Mouse (Mus musculus): Measurements from ENCODE around the gene L3mbtl3.

Gene L3mbtl3

DNA sequence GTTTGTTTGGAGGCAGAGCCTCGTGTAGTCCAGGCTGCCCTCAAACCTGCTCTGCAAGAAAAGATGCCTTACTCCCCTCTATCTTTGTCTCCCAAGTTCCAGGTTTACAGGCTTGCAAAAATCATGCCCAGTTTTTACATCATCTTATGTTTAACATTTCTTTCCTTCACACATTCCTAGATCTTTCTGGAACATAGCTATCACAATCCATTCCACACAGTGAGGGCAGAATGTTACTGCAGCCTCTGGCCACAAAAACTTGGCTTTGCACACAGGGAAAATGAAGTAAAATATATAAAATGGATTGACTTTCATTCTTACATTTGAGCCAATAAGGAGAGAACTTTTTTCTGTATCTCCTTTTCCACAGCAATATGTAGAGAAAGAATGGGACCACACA lies 136.7 kb downstream of the L3mbtl3 start:
- no peak for DNase-seq (ENCODE audit: low spot score in 2 of 2)

DNA sequence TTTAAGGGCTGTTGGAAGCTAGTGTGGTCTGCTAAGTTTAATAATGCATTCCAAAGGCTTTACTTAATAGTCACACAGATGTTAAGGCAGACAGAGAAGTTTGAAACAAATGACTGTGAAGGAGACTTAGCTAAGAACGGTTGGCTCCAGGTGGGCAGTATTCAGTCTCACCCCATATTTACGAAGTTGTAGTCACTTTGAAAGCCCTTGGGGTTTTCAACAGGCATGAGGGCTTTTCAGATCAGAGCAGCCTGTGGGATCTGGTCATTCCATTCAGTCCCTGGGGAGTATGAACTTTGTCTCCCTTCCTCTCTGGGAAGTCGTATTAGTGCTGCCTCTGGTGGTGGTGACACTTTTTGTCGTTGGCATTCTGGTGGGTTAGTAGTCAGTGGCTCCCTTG lies 137.2 kb downstream of the L3mbtl3 start:
- DNase-seq (ENCODE audit: low spot score in 2 of 2), result no peak

DNA sequence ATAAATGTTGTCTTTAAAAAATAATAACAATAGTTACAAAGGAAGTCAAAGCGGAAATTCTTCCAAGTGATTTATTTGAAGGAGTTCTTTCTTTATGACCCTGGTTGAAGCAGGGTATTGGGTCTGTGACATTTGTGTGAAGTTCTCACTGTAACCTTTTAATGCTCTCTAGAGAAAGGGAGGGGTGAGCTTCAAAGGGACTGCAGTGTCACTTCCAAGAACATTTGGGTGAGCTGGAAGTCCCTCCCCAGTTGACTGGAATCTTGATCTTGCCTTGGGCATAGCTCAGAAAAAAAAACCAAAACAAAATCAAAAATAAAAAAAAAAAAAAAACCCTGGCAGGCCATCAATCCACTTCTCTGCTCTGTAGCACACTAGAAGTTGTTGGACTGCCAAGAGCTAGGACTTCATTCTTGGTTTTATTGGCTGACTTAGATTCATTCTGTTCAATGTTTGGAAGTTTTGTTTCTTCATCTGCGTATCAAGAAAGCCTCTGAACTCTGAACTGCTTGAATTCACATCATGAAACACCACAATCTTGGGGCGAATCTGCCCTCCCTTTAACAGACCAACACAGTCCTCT lies 143.6 kb downstream of the L3mbtl3 start:
- no peak for DNase-seq (ENCODE audit: low spot score in 2 of 2)

DNA sequence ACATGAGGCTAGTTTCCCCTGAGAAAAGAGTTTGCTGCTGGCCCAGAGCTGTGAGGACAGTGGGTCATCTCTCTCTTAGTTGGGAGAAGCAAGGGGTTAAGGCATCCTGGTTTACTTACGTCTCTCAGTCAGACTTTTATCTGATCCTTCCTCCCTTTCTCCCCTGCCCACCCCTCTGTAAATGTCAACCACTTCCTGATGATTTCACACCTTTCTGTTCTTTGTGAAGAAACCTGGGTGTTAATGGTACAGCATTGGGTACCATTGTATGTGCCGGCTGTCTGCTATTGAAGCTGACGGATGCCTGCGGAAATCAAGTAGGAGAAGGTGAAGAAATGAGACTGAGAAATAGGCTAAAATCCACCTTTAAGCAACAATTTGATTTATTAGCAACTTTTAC lies 146.3 kb downstream of the L3mbtl3 start, which contains the start of gene Samd3:
Gene Samd3 (plus strand): TSS at position 220 of the 400 bp plus-strand sequence.
- no peak for DNase-seq (ENCODE audit: low spot score in 2 of 2)

DNA sequence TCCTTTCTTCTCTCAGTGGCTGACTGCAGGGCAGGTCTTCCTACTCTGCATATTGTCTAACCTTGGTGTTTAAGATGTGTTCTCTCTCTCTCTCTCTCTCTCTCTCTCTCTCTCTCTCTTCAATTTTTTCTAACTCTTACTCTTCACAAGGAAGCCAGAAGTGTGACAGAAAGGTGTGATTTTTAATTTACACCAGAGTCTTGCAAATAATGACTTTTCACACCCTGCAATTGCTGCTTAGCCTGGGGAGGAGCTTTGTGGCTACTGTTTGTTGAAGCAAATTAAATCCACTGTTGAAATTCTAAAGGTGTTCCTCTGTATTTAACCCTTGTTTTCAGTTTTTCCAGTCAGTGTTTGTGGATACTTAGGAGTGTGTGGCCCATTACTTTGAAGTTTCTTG lies 147.6 kb downstream of the L3mbtl3 start:
- no peak for DNase-seq (ENCODE audit: low spot score in 2 of 2)

DNA sequence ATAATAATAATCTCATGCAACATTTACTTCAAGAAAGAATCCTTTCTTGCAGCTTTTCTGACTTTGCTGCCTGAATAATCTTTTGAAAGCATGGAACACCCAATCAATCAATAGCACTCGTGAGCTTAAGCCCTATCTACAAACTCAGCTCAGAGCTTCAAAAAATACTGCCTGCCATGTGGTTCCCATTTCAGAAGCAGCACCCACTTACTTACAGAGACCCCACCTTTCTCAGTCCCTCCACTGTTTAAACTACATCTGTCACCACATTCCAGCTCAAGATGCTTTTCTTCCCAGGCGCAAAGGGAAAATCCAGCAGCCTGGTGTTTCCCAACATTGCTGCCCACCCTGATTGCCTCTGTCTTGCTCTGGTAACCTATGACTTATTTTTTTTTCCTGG lies 149.0 kb downstream of the L3mbtl3 start:
- DNase-seq (ENCODE audit: low spot score in 2 of 2), result no peak

DNA sequence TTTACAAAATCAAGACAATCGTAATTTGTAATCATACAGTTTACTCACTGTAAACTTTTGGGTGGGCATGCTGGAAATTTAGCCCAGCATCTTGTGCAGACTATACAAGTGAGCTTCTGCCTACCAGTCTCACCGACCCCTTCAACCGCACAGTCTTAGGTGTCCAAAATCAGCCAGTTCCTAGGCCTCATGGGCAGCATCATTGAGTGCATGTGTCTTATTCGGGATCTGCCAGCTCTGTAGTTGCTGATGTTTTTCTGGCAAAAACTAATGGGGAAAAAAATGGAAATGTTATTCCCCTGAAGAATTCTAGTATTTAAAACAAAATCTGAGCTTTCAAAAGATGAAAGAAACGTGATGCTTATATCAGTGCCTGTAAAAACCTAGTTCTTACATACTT lies 149.5 kb downstream of the L3mbtl3 start:
- no peak for DNase-seq (ENCODE audit: low spot score in 2 of 2)

Data from urinary bladder, postnatal 36 days (tissue).